Mouse (Mus musculus): ENCODE results near the gene Xylt2. TPM values are rescaled to one million over a fixed set of nuclear protein-coding genes. Genes with fewer than 3 reads are reported as not detected.
"Not testable (repeated sequence)": the region's sequence is repeated elsewhere in the genome, so short reads cannot be mapped to it uniquely, and the experiment has no call there.

Xylt2 gene
- polyA plus RNA-seq, 1 experiment from 2014 or later, result 12.0 TPM

GRCm38 (mm10) chr11:94704020-94704419 lies 26.7 kb upstream of the Xylt2 start:
- DNase-seq (ENCODE audit: low spot score, missing footprints) (peak; percentile 53), ATAC-seq (ENCODE audit: low FRiP score) (no peak)
- Histone ChIP-seq H3K4me1 (ENCODE audit: control insufficient read depth, insufficient read depth, low read length) (no peaks in the 10 kb centered on the region), H3K36me3 (ENCODE audit: control insufficient read depth, insufficient read depth, low read length) (no peaks in the 10 kb centered on the region), H3K27ac (ENCODE audit: low read depth, low read length) (no peak overlapping the region), H3K27me3 (ENCODE audit: control insufficient read depth, insufficient read depth, low read length) (no peaks in the 10 kb centered on the region), H3K4me2 (no peak overlapping the region), H3K9ac (ENCODE audit: low read length) (no peak overlapping the region), H3K4me3 (ENCODE audit: low read depth, low read length) (no peak overlapping the region), H3K9me3 (ENCODE audit: control insufficient read depth, low read length) (no peaks in the 10 kb centered on the region)
- WGBS, result 34% methylated on average over 7 of the region's 7 CpGs

- DNase-seq (ENCODE audit: low spot score, missing footprints) (peak; percentile 69), ATAC-seq (ENCODE audit: low FRiP score) (no peak)
- Histone ChIP-seq H3K36me3 (ENCODE audit: control insufficient read depth, insufficient read depth, low read length) (no peaks in the 10 kb centered on the region), H3K9me3 (ENCODE audit: control insufficient read depth, low read length) (no peaks in the 10 kb centered on the region), H3K27me3 (ENCODE audit: control insufficient read depth, insufficient read depth, low read length) (no peaks in the 10 kb centered on the region), H3K4me3 (ENCODE audit: low read depth, low read length) (no peak overlapping the region), H3K4me2 (no peak overlapping the region), H3K9ac (ENCODE audit: low read length) (no peak overlapping the region), H3K27ac (ENCODE audit: low read depth, low read length) (no peak overlapping the region), H3K4me1 (ENCODE audit: control insufficient read depth, insufficient read depth, low read length) (no peaks in the 10 kb centered on the region)
- WGBS, result 72% methylated on average over 3 of the region's 3 CpGs
Observed at GRCm38 (mm10) chr11:94702216-94702610, 24.9 kb upstream of the Xylt2 start.

- H3K4me1 ChIP-seq (ENCODE audit: control insufficient read depth, insufficient read depth, low read length), result no peaks in the 10 kb centered on the region
- peak; percentile 45 for DNase-seq (ENCODE audit: low spot score, missing footprints)
- WGBS, result 68% methylated on average over 27 of the region's 27 CpGs
- H3K4me2 ChIP-seq, result no peak overlapping the region
- no peak for ATAC-seq (ENCODE audit: low FRiP score)
- H3K9ac ChIP-seq (ENCODE audit: low read length), result no peak overlapping the region
- H3K36me3 ChIP-seq (ENCODE audit: control insufficient read depth, insufficient read depth, low read length), result no peaks in the 10 kb centered on the region
- no peak overlapping the region for H3K27ac ChIP-seq (ENCODE audit: low read depth, low read length)
- no peaks in the 10 kb centered on the region for H3K27me3 ChIP-seq (ENCODE audit: control insufficient read depth, insufficient read depth, low read length)
- H3K9me3 ChIP-seq (ENCODE audit: control insufficient read depth, low read length), result no peaks in the 10 kb centered on the region
- H3K4me3 ChIP-seq (ENCODE audit: low read depth, low read length), result no peak overlapping the region
Observed at GRCm38 (mm10) chr11:94701401-94702215, 24.3 kb upstream of the Xylt2 start.

GRCm38 (mm10) chr11:94699399-94699798 lies 22.1 kb upstream of the Xylt2 start:
- Histone ChIP-seq H3K4me2 (no peak overlapping the region), H3K9ac (ENCODE audit: low read length) (no peak overlapping the region), H3K4me1 (ENCODE audit: control insufficient read depth, insufficient read depth, low read length) (no peaks in the 10 kb centered on the region), H3K4me3 (ENCODE audit: low read depth, low read length) (no peak overlapping the region), H3K36me3 (ENCODE audit: control insufficient read depth, insufficient read depth, low read length) (no peaks in the 10 kb centered on the region), H3K9me3 (ENCODE audit: control insufficient read depth, low read length) (no peaks in the 10 kb centered on the region), H3K27ac (ENCODE audit: low read depth, low read length) (no peak overlapping the region), H3K27me3 (ENCODE audit: control insufficient read depth, insufficient read depth, low read length) (no peaks in the 10 kb centered on the region)
- DNase-seq (ENCODE audit: low spot score, missing footprints) (peak; percentile 17), ATAC-seq (ENCODE audit: low FRiP score) (no peak)
- WGBS, result 90% methylated on average over 3 of the region's 3 CpGs

GRCm38 (mm10) chr11:94697703-94698464 lies 20.6 kb upstream of the Xylt2 start:
- Histone ChIP-seq H3K4me3 (ENCODE audit: low read depth, low read length) (no peak overlapping the region), H3K27ac (ENCODE audit: low read depth, low read length) (no peak overlapping the region), H3K27me3 (ENCODE audit: control insufficient read depth, insufficient read depth, low read length) (no peaks in the 10 kb centered on the region), H3K4me1 (ENCODE audit: control insufficient read depth, insufficient read depth, low read length) (no peaks in the 10 kb centered on the region), H3K9me3 (ENCODE audit: control insufficient read depth, low read length) (no peaks in the 10 kb centered on the region), H3K9ac (ENCODE audit: low read length) (no peak overlapping the region), H3K36me3 (ENCODE audit: control insufficient read depth, insufficient read depth, low read length) (no peaks in the 10 kb centered on the region), H3K4me2 (no peak overlapping the region)
- DNase-seq (ENCODE audit: low spot score, missing footprints), result peak; percentile 69
- no peak for ATAC-seq (ENCODE audit: low FRiP score)
- WGBS, result 54% methylated on average over 13 of the region's 13 CpGs

- no peak overlapping the region for H3K4me3 ChIP-seq (ENCODE audit: low read depth, low read length)
- no peaks in the 10 kb centered on the region for H3K9me3 ChIP-seq (ENCODE audit: control insufficient read depth, low read length)
- no peak overlapping the region for H3K4me2 ChIP-seq
- H3K9ac ChIP-seq (ENCODE audit: low read length), result no peak overlapping the region
- no peaks in the 10 kb centered on the region for H3K36me3 ChIP-seq (ENCODE audit: control insufficient read depth, insufficient read depth, low read length)
- no peaks in the 10 kb centered on the region for H3K4me1 ChIP-seq (ENCODE audit: control insufficient read depth, insufficient read depth, low read length)
- H3K27me3 ChIP-seq (ENCODE audit: control insufficient read depth, insufficient read depth, low read length), result no peaks in the 10 kb centered on the region
- DNase-seq (ENCODE audit: low spot score, missing footprints) (peak; percentile 75), ATAC-seq (ENCODE audit: low FRiP score) (no peak)
- no peak overlapping the region for H3K27ac ChIP-seq (ENCODE audit: low read depth, low read length)
- 91% methylated on average over 2 of the region's 2 CpGs for WGBS
Observed at GRCm38 (mm10) chr11:94697140-94697539, 19.8 kb upstream of the Xylt2 start.

- WGBS, result 89% methylated on average over 6 of the region's 6 CpGs
- no peak overlapping the region for H3K4me3 ChIP-seq (ENCODE audit: low read depth, low read length)
Observed at GRCm38 (mm10) chr11:94695508-94695907, 18.2 kb upstream of the Xylt2 start.

GRCm38 (mm10) chr11:94692502-94692901 lies 15.2 kb upstream of the Xylt2 start:
- ATAC-seq (ENCODE audit: low FRiP score); H3K27me3 ChIP-seq (ENCODE audit: control insufficient read depth, insufficient read depth, low read length); DNase-seq (ENCODE audit: low spot score, missing footprints); H3K27ac ChIP-seq (ENCODE audit: low read depth, low read length); H3K9ac ChIP-seq (ENCODE audit: low read length); H3K4me1 ChIP-seq (ENCODE audit: control insufficient read depth, insufficient read depth, low read length); H3K9me3 ChIP-seq (ENCODE audit: control insufficient read depth, low read length); H3K36me3 ChIP-seq (ENCODE audit: control insufficient read depth, insufficient read depth, low read length); H3K4me2 ChIP-seq; H3K4me3 ChIP-seq (ENCODE audit: low read depth, low read length): not testable (repeated sequence)

More at GRCm38 (mm10) chr11:94695508-94695907, 18.2 kb upstream of the Xylt2 start:
- H3K27ac ChIP-seq (ENCODE audit: low read depth, low read length), result no peak overlapping the region
- H3K27me3 ChIP-seq (ENCODE audit: control insufficient read depth, insufficient read depth, low read length), result no peaks in the 10 kb centered on the region
- H3K36me3 ChIP-seq (ENCODE audit: control insufficient read depth, insufficient read depth, low read length), result no peaks in the 10 kb centered on the region
- no peaks in the 10 kb centered on the region for H3K4me1 ChIP-seq (ENCODE audit: control insufficient read depth, insufficient read depth, low read length)
- no peak for DNase-seq (ENCODE audit: low spot score, missing footprints)
- no peak for ATAC-seq (ENCODE audit: low FRiP score)
- H3K9ac ChIP-seq (ENCODE audit: low read length), result no peak overlapping the region
- no peaks in the 10 kb centered on the region for H3K9me3 ChIP-seq (ENCODE audit: control insufficient read depth, low read length)
- H3K4me2 ChIP-seq, result no peak overlapping the region

GRCm38 (mm10) chr11:94687178-94687577 lies 9.9 kb upstream of the Xylt2 start:
- no peak overlapping the region for H3K4me3 ChIP-seq (ENCODE audit: low read depth, low read length)

More at GRCm38 (mm10) chr11:94687178-94687577, 9.9 kb upstream of the Xylt2 start:
- WGBS, result 76% methylated on average over 6 of the region's 6 CpGs
- H3K9me3 ChIP-seq (ENCODE audit: control insufficient read depth, low read length), result no peaks in the 10 kb centered on the region
- no peak for ATAC-seq (ENCODE audit: low FRiP score)
- H3K27me3 ChIP-seq (ENCODE audit: control insufficient read depth, insufficient read depth, low read length), result no peaks in the 10 kb centered on the region
- no peaks in the 10 kb centered on the region for H3K36me3 ChIP-seq (ENCODE audit: control insufficient read depth, insufficient read depth, low read length)
- no peak overlapping the region for H3K27ac ChIP-seq (ENCODE audit: low read depth, low read length)
- no peak overlapping the region for H3K9ac ChIP-seq (ENCODE audit: low read length)
- H3K4me1 ChIP-seq (ENCODE audit: control insufficient read depth, insufficient read depth, low read length), result no peaks in the 10 kb centered on the region
- no peak for DNase-seq (ENCODE audit: low spot score, missing footprints)
- no peak overlapping the region for H3K4me2 ChIP-seq
